Mouse (Mus musculus) frontal cortex, adult (tissue): ENCODE data around the gene Vash1.

Experiments
- ATAC-seq: cut with Nextera tagmentation; 2 replicates; pipeline ENCODE4 v1.9.2; 2017; ENCODE audit warnings: mild to moderate bottlenecking, moderate library complexity, mixed read lengths; ENCODE audit not compliant: low TSS enrichment

Vash1 gene

DNA sequence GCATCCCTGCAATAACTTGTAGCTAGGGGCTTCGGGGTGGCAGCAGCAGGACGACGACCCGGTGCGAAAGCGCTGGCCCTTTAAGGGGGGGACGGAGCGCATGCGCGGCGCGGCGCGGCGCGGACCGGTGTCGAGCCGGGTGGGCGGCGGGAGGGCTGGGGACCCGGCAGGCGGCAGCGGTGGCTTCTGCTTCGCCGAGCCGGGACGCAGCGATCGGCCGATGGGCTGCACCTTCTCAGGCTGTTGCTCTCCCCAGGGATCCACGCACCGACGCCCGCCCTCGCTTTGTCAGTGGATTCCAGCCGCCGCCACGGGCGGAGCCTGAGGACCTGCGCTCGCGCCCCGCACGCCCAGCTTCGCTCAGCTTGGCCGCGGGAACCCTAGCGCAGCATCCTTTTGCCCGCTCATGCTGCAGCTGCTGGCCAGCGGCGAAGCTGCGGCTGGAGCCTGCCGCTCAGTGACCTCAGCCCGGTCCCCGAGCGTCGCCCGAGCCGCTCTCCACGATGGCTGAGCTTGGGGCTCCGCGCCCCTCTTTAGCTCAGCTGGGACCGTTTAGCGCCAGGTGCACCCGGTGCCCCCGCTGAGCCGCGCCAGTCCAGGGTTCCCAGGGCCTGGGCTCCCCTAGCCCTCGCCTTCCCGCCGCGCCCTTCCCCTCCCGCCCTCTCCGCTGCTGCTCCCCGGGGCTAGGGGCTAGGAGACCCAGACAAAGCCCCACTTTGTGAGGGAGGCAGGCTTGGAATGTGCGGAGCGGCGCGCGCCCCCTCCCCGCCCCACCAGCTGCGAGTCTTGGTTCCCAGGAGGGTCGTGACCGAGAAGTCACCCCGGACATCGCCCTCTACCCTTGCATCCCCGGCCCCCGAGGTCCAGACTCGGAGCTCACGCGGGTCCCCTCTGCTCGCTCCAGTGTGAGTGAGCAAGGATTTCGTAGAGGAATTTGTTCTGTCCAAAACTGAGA lies at the start of gene Vash1:
Gene Vash1, plus strand, starts transcription at position 110 of the 955 bp plus-strand sequence.
- peak; percentile 60 for ATAC-seq

DNA sequence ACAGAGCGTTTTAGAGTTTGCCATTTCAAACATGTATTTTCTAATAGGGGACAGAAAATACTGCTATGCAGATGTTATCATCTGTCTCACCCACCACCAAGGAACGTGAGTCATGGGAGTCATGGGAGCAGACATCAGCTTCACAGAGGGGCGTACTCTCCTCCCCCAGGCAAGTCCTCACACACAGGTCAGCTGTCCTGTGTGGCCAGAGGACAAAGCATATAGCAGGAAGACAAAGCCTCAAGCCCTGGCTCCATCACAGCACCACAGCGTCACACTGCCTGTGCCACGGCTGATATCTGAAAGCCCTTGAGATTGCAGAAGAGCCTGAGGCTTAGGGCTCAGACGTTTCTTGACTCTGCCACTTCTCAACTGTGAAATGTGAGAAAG lies 49.7 kb upstream of the Vash1 start:
- ATAC-seq, result no peak

DNA sequence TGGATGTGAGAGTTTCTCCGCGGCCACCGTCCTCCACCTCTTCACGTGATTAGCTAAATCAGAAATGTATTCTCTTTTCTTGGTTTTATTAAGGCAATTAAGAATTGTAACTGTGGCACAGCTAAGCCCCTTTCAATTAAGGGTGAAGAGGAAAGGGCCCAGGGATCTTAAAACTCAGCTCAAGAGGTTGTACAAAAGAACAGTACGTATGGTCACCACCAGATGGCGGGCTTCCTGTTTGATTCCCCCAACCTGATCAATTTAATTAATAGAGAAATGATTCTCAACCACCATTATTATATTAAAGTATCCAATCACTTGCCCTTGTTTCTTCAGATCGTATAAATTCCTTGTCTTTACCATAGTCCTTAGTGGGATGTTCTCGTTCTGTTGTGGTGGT lies 36.7 kb upstream of the Vash1 start:
- no peak for ATAC-seq

GRCm38 (mm10) chr12:86644512-86645273 lies 33.8 kb upstream of the Vash1 start:
- ATAC-seq, result peak; percentile 66

GRCm38 (mm10) chr12:86645494-86645893 lies 33.0 kb upstream of the Vash1 start:
- no peak for ATAC-seq

DNA sequence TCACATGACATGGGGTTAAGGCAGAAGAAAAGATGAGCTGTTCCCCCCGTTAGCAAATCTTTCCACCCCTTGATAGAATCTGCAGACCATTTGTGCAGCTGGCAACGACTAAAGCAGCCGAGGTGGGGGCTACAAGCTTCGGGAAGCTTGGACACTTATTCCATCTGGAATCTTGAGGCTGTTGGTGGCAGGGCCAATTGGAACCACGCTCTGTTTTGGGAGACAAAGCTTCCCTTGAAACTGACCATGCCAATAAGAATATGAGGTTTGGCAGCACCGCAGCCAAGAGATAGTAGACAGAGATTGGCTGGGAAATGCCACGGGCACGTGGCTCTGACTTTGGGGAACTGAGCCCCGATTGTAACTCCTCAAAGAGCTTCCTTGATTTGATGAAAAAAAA lies 31.7 kb upstream of the Vash1 start:
- ATAC-seq, result no peak

DNA sequence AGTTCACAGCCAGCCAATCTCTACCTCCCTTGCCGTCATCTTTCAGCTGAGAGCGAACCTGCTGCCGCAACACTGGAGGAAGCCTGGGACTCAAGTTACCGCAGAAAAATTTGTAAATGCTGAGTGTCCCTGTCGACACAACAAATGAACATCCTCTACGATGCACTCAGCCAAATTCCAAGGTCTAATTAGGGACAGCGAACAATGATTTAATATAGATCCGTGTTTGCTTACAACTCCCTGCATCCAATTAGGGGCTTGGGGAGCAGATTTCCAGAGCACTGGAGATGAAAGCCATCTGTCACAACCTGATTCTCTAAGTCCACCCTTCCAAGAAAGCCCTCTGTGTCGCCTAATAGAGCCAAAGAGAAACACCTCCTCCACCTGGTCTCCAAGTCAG lies 31.2 kb upstream of the Vash1 start:
- no peak for ATAC-seq

- no peak for ATAC-seq
Measured at GRCm38 (mm10) chr12:86647736-86648135, 30.8 kb upstream of the Vash1 start.

DNA sequence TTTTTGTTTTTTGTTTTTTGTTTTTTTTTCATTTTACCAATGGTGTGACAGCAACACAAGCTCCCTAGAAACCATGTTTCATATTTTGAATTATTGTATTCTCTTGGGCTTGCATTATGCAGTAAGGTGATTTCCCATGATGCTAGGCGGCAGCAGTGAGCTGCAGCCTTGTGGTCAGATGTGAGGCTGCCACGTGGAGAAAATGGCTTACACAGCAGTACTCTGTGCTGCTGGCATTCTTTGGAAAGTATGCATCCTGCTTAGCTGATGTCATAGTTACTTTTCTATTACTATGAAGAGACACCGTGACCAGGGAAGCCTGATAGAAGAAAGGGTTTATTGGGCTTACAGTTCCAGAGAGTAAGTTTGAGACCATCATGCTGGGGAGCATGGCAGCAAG lies 30.0 kb upstream of the Vash1 start:
- ATAC-seq, result no peak

DNA sequence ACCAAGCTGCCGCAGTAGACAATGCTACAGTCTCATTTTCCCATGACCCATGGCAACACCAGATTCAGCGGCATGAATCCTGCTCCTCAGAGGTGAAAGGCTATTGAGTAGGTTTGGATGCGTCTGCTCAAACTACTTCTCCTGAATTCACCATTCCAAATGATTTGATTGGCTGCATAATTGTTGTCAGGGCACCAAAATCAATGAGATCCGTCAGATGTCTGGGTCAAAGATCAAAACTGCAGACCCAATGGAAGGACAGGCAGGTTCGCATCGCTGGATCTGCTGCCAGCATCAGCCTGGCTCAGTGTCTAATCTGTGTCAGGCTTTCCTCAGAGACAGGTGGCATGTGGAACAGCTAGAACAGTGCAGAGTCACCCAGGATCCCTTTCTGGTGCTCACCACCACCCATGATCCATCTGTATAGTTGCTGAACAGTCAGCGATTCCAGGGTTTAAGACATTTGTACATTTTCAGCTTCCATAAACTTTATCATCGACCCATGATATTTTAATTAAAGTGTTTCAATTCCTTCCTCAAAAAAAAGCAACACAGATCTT lies 27.1 kb upstream of the Vash1 start:
- peak; percentile 64 for ATAC-seq

GRCm38 (mm10) chr12:86652570-86653041 lies 25.9 kb upstream of the Vash1 start:
- ATAC-seq, result peak; percentile 58

DNA sequence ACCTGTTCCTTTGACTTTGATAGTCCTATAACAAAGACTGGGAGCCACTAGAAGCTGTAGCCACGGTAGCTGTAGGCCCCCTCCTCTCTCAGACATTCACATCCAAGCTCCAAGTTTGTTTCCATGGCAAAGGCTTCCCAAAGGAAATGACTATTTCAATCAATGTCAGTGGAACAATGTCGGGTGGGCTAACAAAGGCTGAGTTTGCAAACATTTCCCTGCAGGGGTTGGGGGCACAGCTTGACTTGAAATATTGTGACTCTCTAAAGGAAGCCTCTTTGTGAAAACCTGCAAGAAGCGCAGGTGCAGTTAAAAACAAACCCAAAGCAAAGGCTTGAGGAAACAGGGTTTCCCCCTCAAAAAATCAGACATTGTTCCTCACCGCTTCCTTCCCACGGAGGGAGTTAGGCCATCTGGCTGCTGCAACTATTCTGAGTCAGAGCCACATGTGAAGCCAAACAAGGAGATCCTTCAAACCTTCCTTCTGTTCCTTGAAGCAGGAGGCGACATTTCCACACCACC lies 19.0 kb upstream of the Vash1 start:
- ATAC-seq, result peak; percentile 98

GRCm38 (mm10) chr12:86660466-86660865 lies 18.0 kb upstream of the Vash1 start:
- no peak for ATAC-seq

- peak; percentile 41; the same call in 1 of the 2 replicates for ATAC-seq
Measured at GRCm38 (mm10) chr12:86665656-86666055, 12.8 kb upstream of the Vash1 start.

DNA sequence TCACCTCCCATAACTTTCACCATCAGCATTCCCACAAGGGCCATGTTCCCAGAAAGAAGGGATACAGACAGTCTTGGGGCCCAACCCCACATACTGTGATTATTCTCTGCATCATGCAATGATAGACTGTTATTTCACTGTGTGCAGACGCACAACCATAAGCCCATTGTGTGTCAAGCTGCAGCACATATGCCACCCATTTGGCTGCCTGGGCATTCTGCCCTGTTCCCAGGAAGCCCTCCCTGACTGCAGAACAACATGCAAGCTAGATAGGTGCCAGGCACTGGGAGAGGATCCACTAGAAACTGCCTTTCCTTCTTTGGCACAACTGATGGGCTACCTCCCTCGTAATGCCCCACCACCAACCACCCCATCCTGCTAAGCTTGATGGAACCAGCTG lies 10.1 kb upstream of the Vash1 start:
- no peak for ATAC-seq

- no peak for ATAC-seq
Measured at GRCm38 (mm10) chr12:86672105-86672504, 6.4 kb upstream of the Vash1 start.

- ATAC-seq, result no peak
Measured at GRCm38 (mm10) chr12:86672507-86672906, 6.0 kb upstream of the Vash1 start.

GRCm38 (mm10) chr12:86679546-86679930 lies 1.0 kb downstream of the Vash1 start:
- no peak for ATAC-seq

DNA sequence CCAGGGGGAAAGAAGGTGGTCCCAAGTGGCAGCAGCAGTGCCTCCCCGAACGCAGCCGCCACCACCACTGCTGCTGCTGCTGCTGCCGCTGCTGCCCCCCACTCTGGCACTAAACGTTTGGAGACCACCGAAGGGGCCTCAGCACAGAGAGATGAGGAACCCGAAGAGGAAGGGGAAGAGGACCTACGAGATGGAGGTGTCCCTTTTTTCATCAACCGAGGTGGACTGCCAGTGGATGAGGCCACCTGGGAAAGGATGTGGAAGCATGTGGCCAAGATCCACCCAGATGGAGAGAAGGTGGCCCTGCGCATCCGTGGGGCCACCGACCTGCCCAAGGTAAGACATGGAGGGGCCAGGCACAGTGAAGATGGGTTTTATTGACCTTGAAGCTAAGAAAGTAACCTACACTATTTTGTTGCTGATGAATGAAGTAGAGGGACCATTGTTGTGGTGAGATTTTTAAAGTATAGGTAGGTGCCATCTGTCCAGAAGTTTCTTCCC lies 1.5 kb downstream of the Vash1 start:
- ATAC-seq, result no peak

DNA sequence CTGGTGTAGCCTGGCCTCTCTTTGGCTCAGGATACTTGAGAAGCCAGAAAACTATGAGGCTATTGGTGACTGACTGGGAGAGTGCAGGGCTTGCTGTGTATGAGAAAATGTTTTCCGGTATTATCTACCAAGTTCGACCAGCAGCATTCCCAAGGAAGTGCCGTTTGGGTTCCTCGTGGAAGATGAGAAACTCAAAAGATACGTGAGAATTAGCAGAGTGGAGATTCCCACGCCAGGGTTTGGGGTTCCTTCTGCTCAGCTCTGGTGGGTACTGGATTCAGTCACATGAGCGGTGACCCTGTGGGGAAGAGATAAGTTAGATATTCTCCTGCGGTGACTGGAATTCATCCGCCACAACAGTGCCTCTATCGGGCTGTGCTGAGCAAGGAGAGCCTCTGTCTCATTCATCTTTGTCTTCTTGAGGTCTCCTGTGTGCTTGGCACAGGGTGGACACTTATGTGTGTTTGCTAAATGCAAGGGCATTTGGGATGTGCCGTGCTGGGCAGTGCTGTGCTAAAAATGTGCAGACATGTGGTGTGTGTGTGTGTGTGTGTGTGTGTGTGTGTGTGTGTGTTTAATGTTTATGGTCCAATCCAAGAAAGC lies 2.2 kb downstream of the Vash1 start:
- ATAC-seq, result 0 out of 2 replicates have a peak, but pooled peaks have one; percentile 16

- no peak for ATAC-seq
Measured at GRCm38 (mm10) chr12:86681626-86682025, 3.1 kb downstream of the Vash1 start.
